Mouse (Mus musculus) subcutaneous adipose tissue, adult 2 months (tissue): ENCODE measurements around the gene Ppp1r14c. TPM values are rescaled to one million over a fixed set of nuclear protein-coding genes. Genes with fewer than 3 reads are reported as not detected.

Experiments used
- polyA plus RNA-seq: library from polyadenylated mRNA; depleted of rRNA; stranded (reverse); fragments of >200 nt; gene quantifications from 2 replicates; pipeline ENCODE4 v1.2.3, GENCODE M21; 2012; ENCODE audit warnings: low replicate concordance; rRNA removed

The Ppp1r14c gene
- polyA plus RNA-seq, result 0.06 and 0.78 TPM in 2 replicates

DNA sequence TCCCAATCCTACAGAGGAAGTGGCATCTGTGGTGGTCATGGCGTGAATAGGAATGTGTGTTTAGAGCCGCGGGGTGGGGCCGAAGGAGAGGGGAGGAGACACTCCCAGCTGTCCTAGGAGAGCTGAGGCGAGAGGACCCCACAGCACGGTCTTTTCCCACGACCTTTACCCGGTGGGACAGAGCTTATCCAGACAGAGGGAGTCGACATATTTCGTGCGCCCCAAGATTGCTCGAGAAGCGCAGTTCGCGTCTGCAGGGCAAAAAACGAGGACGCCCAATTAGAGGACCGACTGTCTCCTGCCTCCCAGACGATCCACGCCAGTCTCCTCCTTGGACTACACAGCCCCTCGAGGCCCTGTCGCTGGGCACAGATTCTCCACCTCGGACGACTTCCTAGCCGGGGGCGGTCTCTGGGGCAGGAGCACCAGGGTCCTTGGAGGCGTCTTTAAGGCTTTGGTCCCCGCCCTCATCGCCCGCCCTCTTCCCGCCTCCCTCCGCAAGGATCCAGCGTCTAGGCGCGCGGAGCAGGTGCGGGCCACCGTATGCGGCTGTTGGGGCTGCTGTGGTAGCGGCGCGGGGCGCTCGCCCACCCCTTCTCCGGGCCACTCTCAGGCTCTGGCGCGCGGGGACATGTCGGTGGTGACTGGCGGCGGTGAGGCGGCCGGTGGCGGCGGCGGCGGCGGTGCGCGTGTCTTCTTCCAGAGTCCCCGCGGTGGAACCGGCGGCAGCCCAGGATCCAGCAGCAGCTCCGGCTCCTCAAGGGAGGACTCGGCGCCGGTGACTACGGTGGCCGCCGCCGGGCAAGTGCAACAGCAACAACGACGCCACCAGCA lies at the start of gene Ppp1r14c:
Ppp1r14c (plus strand) TSS at position 22 of the 834 bp plus-strand sequence.

Other genes starting within 250 kb of the Ppp1r14c start
- 1.4 TPM in 1 of 2 replicates, not detected in the other for gene H60c, start 98.3 kb upstream of the Ppp1r14c start, polyA plus RNA-seq
- 0.14 TPM in 1 of 2 replicates, not detected in the other for gene Iyd, start 174.2 kb downstream of the Ppp1r14c start, polyA plus RNA-seq